13 mouse cellular contexts compared by ENCODE assay signal in the genomic region with DNA sequence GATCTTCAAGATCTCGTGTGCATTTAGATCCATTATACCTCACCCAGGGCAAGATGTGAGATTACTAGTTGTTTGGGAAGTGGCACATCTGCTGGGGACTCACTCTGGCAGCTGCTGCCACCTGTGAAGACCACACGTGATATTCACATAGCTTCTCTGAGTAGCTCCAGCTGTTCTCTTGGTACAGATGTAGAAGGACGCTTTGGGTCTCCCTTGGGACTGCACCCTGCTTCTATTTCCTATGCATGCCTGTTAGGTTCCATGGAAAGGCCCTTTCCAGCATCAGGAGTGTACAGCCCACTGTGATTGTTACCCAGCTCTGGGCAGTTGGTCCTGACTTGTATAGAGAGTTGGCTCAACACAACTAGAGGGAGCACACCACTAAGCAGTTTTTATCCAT. TPM values are rescaled to one million over a fixed set of nuclear protein-coding genes. Genes with fewer than 3 reads are reported as not detected.
DNase-seq lines count a peak whose midpoint lies in the region; ATAC-seq lines count a peak whose summit lies in the region.
"Had no signal": no experiment of that assay in that cellular context is flagged by ENCODE, and none has a peak within 500 bp of the region (broad histone marks: within the 10 kb centered on the region; RNA-seq: fewer than 3 reads in every experiment).

No protein-coding gene starts in this region.

- intact Hi-C loops in heart, postnatal 10 days (cut with DNase I): loop anchor here (5.0 kb wide), 1 partner anchor 33 kb away; no protein-coding TSS in a partner anchor

- ATAC-seq in inflammation-experienced regulatory T-cells, adult 6 months: no peak
- ATAC-seq: forebrain, embryonic 15.5 days had no signal

- peak; percentile 85 for DNase-seq in heart, adult 11 months
- DNase-seq in heart, postnatal 10 days: no peak
- peak; percentile 77 for DNase-seq in thymus, postnatal 0 days (ENCODE audit: low spot score)
- peak; percentile 42 to 69 for DNase-seq in thymus, postnatal 36 days
- no peak for DNase-seq in left cerebral cortex, adult 9 months (ENCODE audit: low spot score in 2 of 2)
- DNase-seq in adipocyte (ENCODE audit: low spot score): no peak
- DNase-seq: adrenal gland, postnatal 14 days; cerebellum, adult 11-12 months; cerebellum, adult 9-10 months; cerebellum, postnatal 25 days; heart, adult 2 months had no signal

RNA-seq across cellular contexts. Expression of gene Itga6, which starts 39.8 kb away (rescaled TPM):
- total RNA-seq in heart, postnatal 10 days (2021): 10 to 100 TPM; 95.3 to 98.2 TPM
- 34.9 and 37.8 TPM in 2 replicates for polyA plus RNA-seq in thymus, postnatal 0 days (2015; fragmentation: Nextera tagmentation; extraction: Ambion mirVana)
- polyA plus RNA-seq in inflammation-experienced regulatory T-cells, adult 6 months (2017; shearing (Covaris generic)): 10 to 100 TPM; 23.9 to 54.9 (median 42.7) TPM

Comparison
In these comparisons a context has a peak if more than half of its experiments do, and no peak if none do; other contexts are left out.
1. DNase-seq: peak in heart, adult 11 months (single experiment), thymus, postnatal 0 days (single experiment) and thymus, postnatal 36 days (2 of 2); none in heart, postnatal 10 days (0 of 2), left cerebral cortex, adult 9 months (0 of 2) and adipocyte (single experiment).